Mouse (Mus musculus) limb, embryonic 12.5 days (tissue): ENCODE results near the gene Hibadh. TPM values are rescaled to one million over a fixed set of nuclear protein-coding genes. Genes with fewer than 3 reads are reported as not detected.

Experiments used
- ATAC-seq: fragments of 200-750 bp; cut with Nextera tagmentation; 2 replicates; pipeline ENCODE4 v1.8.0; 2017; ENCODE audit warnings: low read depth, moderate TSS enrichment; ENCODE audit not compliant: insufficient number of reproducible peaks, insufficient read depth, low FRiP score, low TSS enrichment
- H3K27ac ChIP-seq: fragments of 300-500 bp; sonication (generic); 2 replicates; pipeline ENCODE4 v1.5.1; 2016; ENCODE audit warnings: mild to moderate bottlenecking, moderate library complexity
- H3K27me3 ChIP-seq: fragments of 300-500 bp; sonication (generic); 2 replicates; pipeline ENCODE4 v1.6.1; 2016; ENCODE audit warnings: mild to moderate bottlenecking, moderate library complexity
- H3K36me3 ChIP-seq: fragments of 300-500 bp; sonication (generic); 2 replicates; pipeline ENCODE4 v1.6.1; 2016; ENCODE audit warnings: mild to moderate bottlenecking, moderate library complexity
- H3K4me1 ChIP-seq: fragments of 300-500 bp; sonication (generic); replicated peaks from 2 replicates; pipeline ENCODE4 v1.6.1; 2016
- H3K4me2 ChIP-seq: fragments of 300-500 bp; sonication (generic); 2 replicates; pipeline ENCODE4 v1.6.1; 2016; ENCODE audit warnings: mild to moderate bottlenecking, moderate library complexity
- H3K4me3 ChIP-seq: fragments of 300-500 bp; sonication (generic); replicated peaks from 2 replicates; pipeline ENCODE4 v1.5.1; 2016; ENCODE audit warnings: mild to moderate bottlenecking
- H3K9ac ChIP-seq: fragments of 300-500 bp; sonication (generic); replicated peaks from 2 replicates; pipeline ENCODE4 v1.6.1; 2016; ENCODE audit warnings: mild to moderate bottlenecking, moderate library complexity
- H3K9me3 ChIP-seq: fragments of 300-500 bp; sonication (generic); 2 replicates; pipeline ENCODE4 v1.6.1; 2016; ENCODE audit warnings: mild to moderate bottlenecking, moderate library complexity
- WGBS: fragments of 180-500 bp; shearing (Covaris S2); methylation state at CpG from one replicate; pipeline ENCODE4 v1.1.7; 2016; 5-methylcytosine and 5-hydroxymethylcytosine counted together
- polyA plus RNA-seq: library from polyadenylated mRNA; unstranded; fragments of >200 nt; fragmentation: Nextera tagmentation; extraction: Ambion mirVana; gene quantifications from 2 replicates; pipeline ENCODE4 v1.2.1, GENCODE M21; 2016

Hibadh gene
- polyA plus RNA-seq, 1 experiment from 2014 or later, result 102 TPM

DNA sequence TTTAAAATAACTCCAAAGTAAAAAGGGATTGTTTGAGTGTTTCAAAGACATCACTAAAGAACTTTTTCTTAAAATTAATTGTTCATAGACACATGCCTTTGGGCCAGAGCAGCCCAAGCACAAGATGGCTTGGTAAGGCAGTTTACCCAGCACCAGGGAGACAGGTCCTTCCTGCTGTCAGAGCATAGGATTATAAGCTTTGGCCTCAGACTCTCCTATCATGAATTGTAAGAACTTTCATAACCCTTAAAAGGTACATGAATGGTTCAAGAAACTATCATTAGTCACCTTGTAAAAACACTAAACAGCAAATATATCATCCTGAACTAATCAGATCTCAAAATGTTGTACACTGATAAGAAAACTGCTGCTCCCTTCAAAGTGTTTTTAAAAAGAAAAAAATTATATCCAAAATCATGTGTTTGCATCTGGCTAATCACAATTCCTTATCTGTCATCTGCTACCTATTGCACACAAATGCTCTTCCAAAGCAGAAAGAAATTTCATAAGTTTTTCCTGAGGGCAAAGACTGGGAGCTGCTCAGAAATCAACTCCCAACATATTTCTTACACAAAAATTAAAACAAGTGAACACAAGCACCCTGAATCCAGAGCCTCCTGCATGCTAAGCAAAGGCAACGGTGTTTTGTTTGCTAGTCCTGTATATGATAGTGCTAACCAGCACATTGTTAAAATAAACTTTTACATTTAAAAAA is 1.6 kb downstream of the Hibadh start:
- peaks cover 7% of the 10 kb centered on the region for H3K27me3 ChIP-seq
- no peaks in the 10 kb centered on the region for H3K9me3 ChIP-seq
- 68% methylated on average over 1 of the region's 1 CpGs for WGBS
- no peak overlapping the region for H3K27ac ChIP-seq
- peak overlapping the region; percentile 84 for H3K4me3 ChIP-seq
- H3K4me2 ChIP-seq, result peak overlapping the region; percentile 88
- ATAC-seq, result no peak
- H3K4me1 ChIP-seq, result peaks cover 35% of the 10 kb centered on the region
- H3K36me3 ChIP-seq, result no peaks in the 10 kb centered on the region
- no peak overlapping the region for H3K9ac ChIP-seq

- 87% methylated on average over 4 of the region's 4 CpGs for WGBS
- H3K27ac ChIP-seq, result no peak overlapping the region
- ATAC-seq, result no peak
- H3K4me2 ChIP-seq, result no peak overlapping the region
- H3K4me3 ChIP-seq, result no peak overlapping the region
- H3K4me1 ChIP-seq, result peaks cover 30% of the 10 kb centered on the region
- H3K36me3 ChIP-seq, result no peaks in the 10 kb centered on the region
- no peak overlapping the region for H3K9ac ChIP-seq
- H3K27me3 ChIP-seq, result no peaks in the 10 kb centered on the region; the same call in 1 of the 2 replicates
- H3K9me3 ChIP-seq, result no peaks in the 10 kb centered on the region
These were observed 2.9 kb downstream of the Hibadh start for GRCm38 (mm10) chr6:52637337-52637736.

DNA sequence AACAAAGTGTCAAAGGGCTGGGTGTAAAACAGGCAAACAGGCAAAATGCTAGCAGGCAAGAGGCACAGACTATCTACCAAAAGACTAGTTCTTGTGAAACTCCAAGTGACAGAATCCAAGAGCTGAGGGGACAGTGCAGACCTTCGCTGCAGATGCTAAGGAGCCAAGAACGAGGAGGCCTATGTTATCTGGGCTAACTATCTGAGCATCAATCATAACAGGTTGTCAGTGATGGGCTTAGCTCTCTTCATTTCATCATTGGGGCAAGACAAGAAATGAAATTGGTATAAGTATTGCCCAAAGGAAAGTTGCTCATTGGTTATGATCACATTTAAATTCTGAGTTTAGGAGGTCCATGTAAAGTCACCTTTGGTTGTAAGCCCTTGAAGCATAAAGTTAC is 4.8 kb downstream of the Hibadh start:
- Histone ChIP-seq H3K27me3 (no peaks in the 10 kb centered on the region), H3K4me1 (peaks cover 18% of the 10 kb centered on the region), H3K27ac (no peak overlapping the region), H3K36me3 (no peaks in the 10 kb centered on the region), H3K9me3 (no peaks in the 10 kb centered on the region), H3K4me3 (no peak overlapping the region), H3K4me2 (no peak overlapping the region), H3K9ac (no peak overlapping the region)
- 82% methylated on average over 2 of the region's 2 CpGs for WGBS
- no peak for ATAC-seq

DNA sequence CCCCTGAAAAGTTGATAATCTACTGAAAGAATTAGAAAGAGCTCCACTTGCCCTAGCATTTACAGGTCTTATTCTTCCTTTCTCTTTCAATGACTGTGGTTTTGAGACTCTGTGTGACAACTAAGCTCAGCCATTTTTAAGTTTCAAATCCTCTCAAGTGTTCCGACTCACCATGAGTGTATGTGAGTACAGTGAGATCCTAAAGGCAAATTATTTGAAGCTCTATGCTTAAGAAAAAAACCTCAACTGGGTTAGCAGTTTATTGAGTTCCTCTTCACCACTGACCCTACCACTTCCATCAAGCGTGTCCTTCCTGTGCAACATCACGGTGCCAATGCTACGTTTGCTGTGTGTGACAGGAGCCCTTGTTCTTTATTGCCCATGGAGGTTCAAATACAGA is 9.6 kb downstream of the Hibadh start:
- Histone ChIP-seq H3K27me3 (no peaks in the 10 kb centered on the region), H3K4me3 (no peak overlapping the region), H3K4me1 (peaks cover 8% of the 10 kb centered on the region), H3K4me2 (no peak overlapping the region), H3K9ac (no peak overlapping the region), H3K27ac (no peak overlapping the region), H3K9me3 (no peaks in the 10 kb centered on the region), H3K36me3 (peaks cover 15% of the 10 kb centered on the region)
- 92% methylated on average over 4 of the region's 4 CpGs for WGBS
- ATAC-seq, result no peak

DNA sequence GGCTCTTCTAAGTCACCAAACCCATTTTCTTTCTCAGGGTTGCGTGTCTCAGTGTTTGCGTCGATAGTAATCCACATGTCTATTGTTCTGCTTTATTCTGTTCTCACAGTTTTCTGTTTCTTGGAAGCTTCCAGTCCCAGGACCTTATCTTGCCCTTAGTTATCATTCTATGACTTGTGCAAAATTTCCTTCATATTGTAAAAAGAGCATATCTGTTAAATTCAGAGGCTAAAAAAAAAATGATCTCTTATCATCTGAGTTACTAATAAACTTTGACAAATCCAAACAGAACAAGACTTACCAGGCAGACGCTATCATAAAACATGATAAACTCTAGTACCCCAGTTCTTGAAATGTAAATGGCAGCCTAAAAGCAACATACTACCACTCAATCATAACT is 11.0 kb downstream of the Hibadh start:
- no peak overlapping the region for H3K4me2 ChIP-seq
- ATAC-seq, result no peak
- WGBS, result 94% methylated on average over 4 of the region's 4 CpGs

DNA sequence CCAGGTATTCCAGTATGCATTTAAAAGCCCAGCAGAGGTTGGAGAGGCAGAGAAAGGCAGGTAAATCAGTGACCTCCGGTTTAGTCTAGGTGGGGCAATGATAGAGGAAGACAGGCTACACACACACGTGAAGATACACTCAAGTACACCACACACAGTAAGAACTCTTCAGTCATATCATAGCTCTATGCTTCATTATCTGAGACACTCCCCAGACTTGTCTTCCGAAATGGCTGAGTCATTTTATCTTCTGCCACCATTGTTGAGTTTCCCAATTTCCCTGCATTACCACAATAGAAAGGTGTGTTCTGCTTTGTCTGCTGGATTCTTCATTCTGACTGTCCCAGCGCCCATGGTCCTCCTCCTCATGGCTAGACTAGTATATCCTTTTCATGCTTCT is 13.5 kb downstream of the Hibadh start:
- no peak overlapping the region for H3K4me3 ChIP-seq
- no peak overlapping the region for H3K27ac ChIP-seq
- peaks cover 28% of the 10 kb centered on the region for H3K36me3 ChIP-seq
- no peak overlapping the region for H3K4me2 ChIP-seq
- 0 out of 2 replicates have a peak, but pooled peaks cover 8% of the 10 kb centered on the region for H3K4me1 ChIP-seq
- no peak for ATAC-seq
- 89% methylated on average over 4 of the region's 4 CpGs for WGBS
- H3K9ac ChIP-seq, result no peak overlapping the region
- no peaks in the 10 kb centered on the region for H3K27me3 ChIP-seq
- no peaks in the 10 kb centered on the region for H3K9me3 ChIP-seq

More for the DNA sequence above, 11.0 kb downstream of the Hibadh start:
- Histone ChIP-seq H3K9me3 (no peaks in the 10 kb centered on the region), H3K9ac (no peak overlapping the region), H3K36me3 (peaks cover 19% of the 10 kb centered on the region), H3K4me3 (no peak overlapping the region), H3K27me3 (no peaks in the 10 kb centered on the region), H3K4me1 (peaks cover 5% of the 10 kb centered on the region), H3K27ac (no peak overlapping the region)

DNA sequence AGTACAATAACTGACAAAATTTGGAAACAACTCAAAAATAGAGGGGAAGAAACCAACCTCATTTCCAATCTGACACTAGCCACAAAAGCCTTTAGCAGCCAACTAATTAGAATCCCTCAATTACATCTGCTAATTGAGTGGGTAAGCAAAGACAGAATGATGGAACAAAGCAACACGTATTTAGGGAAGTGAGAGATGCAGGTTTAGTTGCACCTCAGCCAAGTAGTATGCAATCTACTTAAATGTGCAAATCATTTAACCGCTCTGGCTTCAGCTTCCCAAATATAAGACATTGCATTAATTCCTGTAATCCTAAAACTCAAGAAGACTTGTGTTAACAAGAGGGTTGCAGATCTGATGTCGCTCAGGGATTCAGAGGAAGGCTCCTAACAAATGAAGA is 16.4 kb downstream of the Hibadh start:
- ATAC-seq, result no peak
- H3K27me3 ChIP-seq, result no peaks in the 10 kb centered on the region
- H3K9me3 ChIP-seq, result no peaks in the 10 kb centered on the region
- H3K4me2 ChIP-seq, result no peak overlapping the region
- WGBS, result 91% methylated on average over 3 of the region's 3 CpGs
- H3K4me1 ChIP-seq, result 0 out of 2 replicates have a peak, but pooled peaks cover 8% of the 10 kb centered on the region
- no peak overlapping the region for H3K4me3 ChIP-seq
- H3K9ac ChIP-seq, result no peak overlapping the region
- peaks cover 39% of the 10 kb centered on the region for H3K36me3 ChIP-seq
- no peak overlapping the region for H3K27ac ChIP-seq

- Histone ChIP-seq H3K9me3 (no peaks in the 10 kb centered on the region), H3K4me3 (no peak overlapping the region), H3K9ac (no peak overlapping the region), H3K27me3 (no peaks in the 10 kb centered on the region), H3K4me1 (0 out of 2 replicates have a peak, but pooled peaks cover 8% of the 10 kb centered on the region), H3K27ac (no peak overlapping the region), H3K4me2 (no peak overlapping the region), H3K36me3 (peaks cover 47% of the 10 kb centered on the region)
- 61% methylated on average over 11 of the region's 11 CpGs for WGBS
- no peak for ATAC-seq
These were observed 18.3 kb downstream of the Hibadh start for GRCm38 (mm10) chr6:52621731-52622480.

DNA sequence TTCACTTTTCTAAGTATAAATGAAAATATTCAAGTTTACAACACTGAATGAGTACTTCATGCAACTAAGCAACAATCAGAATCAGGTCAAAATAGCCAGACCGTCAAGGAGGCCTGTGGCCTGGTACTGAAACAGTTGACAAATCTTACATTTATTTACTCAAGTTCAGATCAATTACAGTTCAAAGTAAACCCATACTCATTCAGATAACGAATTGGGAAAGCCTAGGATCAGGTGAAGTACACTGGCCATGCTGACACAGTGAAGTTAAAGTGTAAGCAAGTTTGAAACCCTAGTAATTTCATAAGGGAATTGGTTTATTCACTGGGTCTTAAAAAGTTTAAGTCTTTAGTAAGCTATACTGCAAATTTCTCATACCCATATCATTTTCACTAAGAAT is 20.1 kb downstream of the Hibadh start:
- Histone ChIP-seq H3K27me3 (no peaks in the 10 kb centered on the region), H3K36me3 (peaks cover 41% of the 10 kb centered on the region), H3K4me2 (no peak overlapping the region), H3K4me3 (no peak overlapping the region), H3K9ac (no peak overlapping the region), H3K4me1 (0 out of 2 replicates have a peak, but pooled peaks cover 8% of the 10 kb centered on the region), H3K9me3 (no peaks in the 10 kb centered on the region), H3K27ac (no peak overlapping the region)
- 76% methylated on average over 2 of the region's 2 CpGs for WGBS
- ATAC-seq, result no peak

- H3K27me3 ChIP-seq, result no peaks in the 10 kb centered on the region
- H3K4me3 ChIP-seq, result no peak overlapping the region
- no peak overlapping the region for H3K4me2 ChIP-seq
- H3K9me3 ChIP-seq, result no peaks in the 10 kb centered on the region
- ATAC-seq, result no peak
- no peak overlapping the region; the same call in 1 of the 2 replicates for H3K27ac ChIP-seq
- H3K36me3 ChIP-seq, result peaks cover 13% of the 10 kb centered on the region; the same call in 1 of the 2 replicates
- no peak overlapping the region for H3K9ac ChIP-seq
- H3K4me1 ChIP-seq, result peaks cover 10% of the 10 kb centered on the region
- WGBS, result 77% methylated on average over 6 of the region's 6 CpGs
These were observed 30.4 kb downstream of the Hibadh start for GRCm38 (mm10) chr6:52609626-52610352.

GRCm38 (mm10) chr6:52608121-52608520 is 32.1 kb downstream of the Hibadh start:
- H3K36me3 ChIP-seq, result peaks cover 16% of the 10 kb centered on the region; the same call in 1 of the 2 replicates
- H3K9me3 ChIP-seq, result no peaks in the 10 kb centered on the region
- no peak overlapping the region for H3K4me2 ChIP-seq
- H3K4me3 ChIP-seq, result no peak overlapping the region
- no peak for ATAC-seq
- H3K9ac ChIP-seq, result no peak overlapping the region
- H3K27ac ChIP-seq, result no peak overlapping the region
- H3K27me3 ChIP-seq, result no peaks in the 10 kb centered on the region
- WGBS, result 85% methylated on average over 4 of the region's 4 CpGs
- H3K4me1 ChIP-seq, result peaks cover 18% of the 10 kb centered on the region
